Mouse (Mus musculus): ENCODE measurements around the gene Tm4sf19. TPM values are rescaled to one million over a fixed set of nuclear protein-coding genes. Genes with fewer than 3 reads are reported as not detected.

Gene Tm4sf19
- polyA plus RNA-seq, 1 experiment: not detected

DNA sequence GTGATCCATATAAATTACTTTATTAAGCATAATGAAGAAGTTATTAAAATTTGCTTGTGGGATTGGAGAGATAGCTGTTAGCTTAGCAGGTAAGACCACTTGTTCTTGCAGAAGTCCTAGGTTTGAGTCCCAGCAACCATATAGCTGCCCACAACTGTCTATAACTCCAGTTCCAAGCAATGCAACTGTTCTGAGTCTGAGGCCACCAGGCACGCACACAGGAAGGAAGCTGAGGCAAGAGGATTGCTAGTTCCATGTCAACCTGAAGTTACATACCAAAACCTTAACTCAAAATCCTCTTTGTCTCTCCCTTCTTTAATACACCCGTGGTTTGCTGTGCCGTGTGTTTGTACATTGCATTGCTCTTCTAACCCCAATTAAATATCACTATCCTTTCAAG is 9.4 kb upstream of the Tm4sf19 start:
- 89% methylated on average over 3 of the region's 3 CpGs for WGBS
- TF ChIP-seq POLR2A (IDR thresholded peaks at IDR 0.05; ENCODE audit: borderline replicate concordance, extremely low read depth, low read depth, low read length) (no peak), CTCF (IDR thresholded peaks at IDR 0.05; ENCODE audit: insufficient read depth, low read length) (no peak)
- Histone ChIP-seq H3K4me3 (replicated peaks; ENCODE audit: extremely low read depth, low read depth, low read length) (no peak overlapping the region), H3K4me1 (ENCODE audit: control insufficient read depth, insufficient read depth, low read length) (no peaks in the 10 kb centered on the region)
- no peak for DNase-seq

DNA sequence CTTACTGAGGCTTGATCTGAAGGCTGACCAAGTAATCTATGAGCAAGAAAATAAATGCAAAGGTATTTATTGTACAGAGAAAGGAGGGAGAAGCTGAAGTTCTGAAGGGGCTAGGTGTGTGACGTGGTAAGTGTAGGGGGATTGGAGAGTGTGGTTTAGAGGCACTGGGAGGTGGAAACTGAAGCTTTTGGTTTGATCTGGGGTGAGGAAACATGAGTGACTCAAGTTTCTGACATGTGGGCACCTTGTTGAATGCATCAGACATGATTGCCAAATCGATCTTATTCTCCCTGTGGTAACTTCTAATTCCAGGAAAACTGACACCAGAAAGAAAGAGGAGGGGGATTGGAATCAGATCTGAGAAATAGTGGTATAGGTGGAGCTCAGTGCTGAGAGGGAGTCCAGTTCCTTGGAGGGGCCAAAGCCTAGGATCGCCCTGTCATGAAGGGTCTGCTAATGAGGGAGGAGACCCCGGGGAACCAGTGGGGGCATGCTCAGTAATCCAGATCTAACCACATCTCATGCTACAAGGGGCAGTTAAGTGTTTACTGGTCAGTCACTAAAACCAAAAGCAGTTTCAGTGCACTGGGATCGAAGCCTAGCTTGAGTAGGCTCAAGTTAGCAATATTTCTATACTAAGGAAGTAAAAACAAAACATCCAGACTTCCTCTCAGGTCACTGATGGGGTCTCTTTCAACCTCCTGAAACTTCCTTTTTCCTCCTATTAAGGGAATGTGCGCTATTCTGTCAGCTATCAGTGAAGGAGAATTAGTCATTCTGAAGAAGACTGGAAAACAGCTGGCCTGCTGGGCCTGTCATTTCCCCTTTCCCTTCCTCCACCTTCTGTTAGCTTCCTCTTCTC is 4.4 kb upstream of the Tm4sf19 start:
- Histone ChIP-seq H3K4me1 (ENCODE audit: control insufficient read depth, insufficient read depth, low read length) (no peaks in the 10 kb centered on the region), H3K4me3 (replicated peaks; ENCODE audit: extremely low read depth, low read depth, low read length) (no peak overlapping the region)
- 47% methylated on average over 6 of the region's 6 CpGs for WGBS
- no peak for TF ChIP-seq CTCF (IDR thresholded peaks at IDR 0.05; ENCODE audit: insufficient read depth, low read length)
- TF ChIP-seq POLR2A (IDR thresholded peaks at IDR 0.05; ENCODE audit: borderline replicate concordance, extremely low read depth, low read depth, low read length): no peak
- DNase-seq: no peak

GRCm38 (mm10) chr16:32396541-32396835 is 3.8 kb upstream of the Tm4sf19 start:
- 46% methylated on average over 3 of the region's 3 CpGs for WGBS

DNA sequence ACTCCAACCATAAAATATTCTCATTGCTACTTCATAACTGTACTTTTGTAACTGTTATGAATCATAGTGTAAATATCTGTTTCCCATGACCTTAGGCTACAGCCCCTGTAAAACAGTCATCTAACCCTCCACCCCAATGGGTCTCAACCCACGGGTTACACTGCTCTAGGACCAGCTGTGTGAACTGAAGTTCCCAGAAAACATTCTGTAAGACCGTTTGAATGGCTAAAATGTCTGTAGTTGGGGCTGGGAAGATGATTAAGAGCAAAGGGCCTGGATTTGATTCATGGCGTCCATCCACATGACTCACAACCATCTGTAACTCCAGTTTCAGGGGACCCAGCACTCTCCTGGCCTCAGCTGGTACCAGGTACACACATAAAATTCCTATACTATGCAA is 2.1 kb upstream of the Tm4sf19 start:
- Histone ChIP-seq H3K4me3 (replicated peaks; ENCODE audit: extremely low read depth, low read depth, low read length) (no peak overlapping the region), H3K4me1 (ENCODE audit: control insufficient read depth, insufficient read depth, low read length) (no peaks in the 10 kb centered on the region)
- no peak for DNase-seq
- WGBS: 72% methylated on average over 3 of the region's 3 CpGs
- TF ChIP-seq POLR2A (IDR thresholded peaks at IDR 0.05; ENCODE audit: borderline replicate concordance, extremely low read depth, low read depth, low read length) (no peak), CTCF (IDR thresholded peaks at IDR 0.05; ENCODE audit: insufficient read depth, low read length) (no peak)

More at GRCm38 (mm10) chr16:32396541-32396835, 3.8 kb upstream of the Tm4sf19 start:
- Histone ChIP-seq H3K4me1 (ENCODE audit: control insufficient read depth, insufficient read depth, low read length) (no peaks in the 10 kb centered on the region), H3K4me3 (replicated peaks; ENCODE audit: extremely low read depth, low read depth, low read length) (no peak overlapping the region)
- TF ChIP-seq CTCF (IDR thresholded peaks at IDR 0.05; ENCODE audit: insufficient read depth, low read length) (no peak), POLR2A (IDR thresholded peaks at IDR 0.05; ENCODE audit: borderline replicate concordance, extremely low read depth, low read depth, low read length) (no peak)
- DNase-seq: no peak

GRCm38 (mm10) chr16:32401335-32401965 is 1.1 kb downstream of the Tm4sf19 start:
- Histone ChIP-seq H3K4me3 (replicated peaks; ENCODE audit: extremely low read depth, low read depth, low read length) (no peak overlapping the region), H3K4me1 (ENCODE audit: control insufficient read depth, insufficient read depth, low read length) (no peaks in the 10 kb centered on the region)
- WGBS: 65% methylated on average over 9 of the region's 9 CpGs
- TF ChIP-seq CTCF (IDR thresholded peaks at IDR 0.05; ENCODE audit: insufficient read depth, low read length) (no peak), POLR2A (IDR thresholded peaks at IDR 0.05; ENCODE audit: borderline replicate concordance, extremely low read depth, low read depth, low read length) (no peak)
- DNase-seq: no peak

DNA sequence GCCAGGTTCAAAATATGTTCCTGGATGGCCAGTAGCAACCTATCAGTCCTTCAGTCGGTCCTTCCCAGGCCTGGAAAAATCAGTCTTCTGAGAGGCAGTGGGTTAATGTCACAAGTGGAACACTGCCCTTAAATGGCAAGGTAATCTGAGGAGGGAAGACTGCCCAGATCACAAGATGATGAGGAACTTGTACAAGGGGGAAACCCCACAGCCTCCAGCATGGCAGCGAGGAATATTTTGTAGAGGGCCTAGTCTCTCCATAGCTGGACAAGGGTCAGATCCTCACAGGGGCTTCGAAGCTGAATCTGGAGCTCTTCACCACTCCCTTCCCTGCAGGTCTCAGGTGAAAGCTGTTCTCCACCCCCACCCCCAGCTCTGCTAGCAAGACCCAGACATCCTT is 2.5 kb downstream of the Tm4sf19 start:
- DNase-seq: no peak
- no peak overlapping the region for H3K4me3 ChIP-seq (replicated peaks; ENCODE audit: extremely low read depth, low read depth, low read length)
- no peaks in the 10 kb centered on the region for H3K4me1 ChIP-seq (ENCODE audit: control insufficient read depth, insufficient read depth, low read length)
- no peak for TF ChIP-seq CTCF (IDR thresholded peaks at IDR 0.05; ENCODE audit: insufficient read depth, low read length)
- TF ChIP-seq POLR2A (IDR thresholded peaks at IDR 0.05; ENCODE audit: borderline replicate concordance, extremely low read depth, low read depth, low read length): no peak
- 81% methylated on average over 3 of the region's 3 CpGs for WGBS

GRCm38 (mm10) chr16:32405716-32406115 is 5.4 kb downstream of the Tm4sf19 start:
- TF ChIP-seq POLR2A (IDR thresholded peaks at IDR 0.05; ENCODE audit: borderline replicate concordance, extremely low read depth, low read depth, low read length) (no peak), CTCF (IDR thresholded peaks at IDR 0.05; ENCODE audit: insufficient read depth, low read length) (no peak)
- 89% methylated on average over 9 of the region's 9 CpGs for WGBS

GRCm38 (mm10) chr16:32406671-32407070 is 6.4 kb downstream of the Tm4sf19 start:
- WGBS: 80% methylated on average over 6 of the region's 6 CpGs
- DNase-seq: no peak
- Histone ChIP-seq H3K4me3 (replicated peaks; ENCODE audit: extremely low read depth, low read depth, low read length) (no peak overlapping the region), H3K4me1 (ENCODE audit: control insufficient read depth, insufficient read depth, low read length) (no peaks in the 10 kb centered on the region)
- no peak for TF ChIP-seq CTCF (IDR thresholded peaks at IDR 0.05; ENCODE audit: insufficient read depth, low read length)
- TF ChIP-seq POLR2A (IDR thresholded peaks at IDR 0.05; ENCODE audit: borderline replicate concordance, extremely low read depth, low read depth, low read length): no peak

More at GRCm38 (mm10) chr16:32405716-32406115, 5.4 kb downstream of the Tm4sf19 start:
- Histone ChIP-seq H3K4me1 (ENCODE audit: control insufficient read depth, insufficient read depth, low read length) (no peaks in the 10 kb centered on the region), H3K4me3 (replicated peaks; ENCODE audit: extremely low read depth, low read depth, low read length) (no peak overlapping the region)
- DNase-seq: no peak

GRCm38 (mm10) chr16:32407730-32408129 is 7.4 kb downstream of the Tm4sf19 start:
- Histone ChIP-seq H3K4me3 (replicated peaks; ENCODE audit: extremely low read depth, low read depth, low read length) (no peak overlapping the region), H3K4me1 (ENCODE audit: control insufficient read depth, insufficient read depth, low read length) (no peaks in the 10 kb centered on the region)
- WGBS: 69% methylated on average over 10 of the region's 10 CpGs
- TF ChIP-seq CTCF (IDR thresholded peaks at IDR 0.05; ENCODE audit: insufficient read depth, low read length) (no peak), POLR2A (IDR thresholded peaks at IDR 0.05; ENCODE audit: borderline replicate concordance, extremely low read depth, low read depth, low read length) (no peak)
- no peak for DNase-seq

DNA sequence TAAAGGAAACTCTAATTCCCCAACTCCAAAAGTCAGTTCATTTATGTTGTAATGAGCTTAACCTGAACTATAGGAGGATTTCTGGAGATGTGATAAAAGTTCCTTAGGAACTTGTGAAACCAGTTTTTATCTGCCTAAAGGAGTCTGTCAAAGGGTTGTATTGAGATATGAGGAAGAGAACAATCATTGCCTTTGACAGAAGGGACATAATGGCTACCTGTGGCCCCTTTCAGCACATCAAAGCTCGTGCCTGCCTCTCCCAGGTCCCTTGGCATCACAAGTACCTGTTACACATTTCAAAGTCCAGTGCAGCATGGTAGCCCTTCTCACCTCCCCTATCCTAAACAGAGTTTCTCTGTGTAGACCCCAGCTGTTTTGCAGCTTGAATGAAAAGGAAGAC is 17.2 kb downstream of the Tm4sf19 start:
- 43% methylated on average over 1 of the region's 1 CpGs for WGBS
- TF ChIP-seq POLR2A (IDR thresholded peaks at IDR 0.05; ENCODE audit: borderline replicate concordance, extremely low read depth, low read depth, low read length) (no peak), CTCF (IDR thresholded peaks at IDR 0.05; ENCODE audit: insufficient read depth, low read length) (no peak)
- Histone ChIP-seq H3K4me3 (replicated peaks; ENCODE audit: extremely low read depth, low read depth, low read length) (no peak overlapping the region), H3K4me1 (ENCODE audit: control insufficient read depth, insufficient read depth, low read length) (peaks cover 3% of the 10 kb centered on the region; the same call in 1 of the 2 replicates)
- no peak for DNase-seq

Measured in lung, adult 2 months (tissue).